Mouse (Mus musculus) naive thymus-derived CD4-positive, alpha-beta T cell, adult 2 months (primary cell): ENCODE results near the gene Acot4.
"Not testable (repeated sequence)": the region's sequence is repeated elsewhere in the genome, so short reads cannot be mapped to it uniquely, and the experiment has no call there.

ENCODE experiments used
- DNase-seq: peaks from one replicate; pipeline ENCODE4 v3.0.0-alpha.2; 2011; ENCODE audit warnings: low read depth

The Acot4 gene

GRCm38 (mm10) chr12:84030659-84031332, 7.4 kb upstream of the Acot4 start:
- DNase-seq = peak; percentile 87

GRCm38 (mm10) chr12:84032854-84033253, 5.3 kb upstream of the Acot4 start:
- no peak for DNase-seq

GRCm38 (mm10) chr12:84033302-84033701, 4.9 kb upstream of the Acot4 start:
- DNase-seq = not testable (repeated sequence)

GRCm38 (mm10) chr12:84034108-84034507, 4.1 kb upstream of the Acot4 start:
- no peak for DNase-seq

- not testable (repeated sequence) for DNase-seq
Measured at GRCm38 (mm10) chr12:84038691-84039111, 522 bp downstream of the Acot4 start, which contains the start of gene Gm49366. Gene Gm49366, plus strand, starts transcription at chr12:84038935.

GRCm38 (mm10) chr12:84042248-84042647, 4.1 kb downstream of the Acot4 start:
- no peak for DNase-seq

- DNase-seq = no peak
Measured at GRCm38 (mm10) chr12:84044045-84044444, 5.9 kb downstream of the Acot4 start.

GRCm38 (mm10) chr12:84046906-84047305, 8.7 kb downstream of the Acot4 start:
- no peak for DNase-seq

- not testable (repeated sequence) for DNase-seq
Measured at GRCm38 (mm10) chr12:84050744-84051143, 12.6 kb downstream of the Acot4 start.

- no peak for DNase-seq
Measured at GRCm38 (mm10) chr12:84051937-84052474, 13.8 kb downstream of the Acot4 start, which contains the start of gene Acot3. Gene Acot3, plus strand, starts transcription at chr12:84052144.

- DNase-seq = no peak
Measured at GRCm38 (mm10) chr12:84052609-84053008, 14.4 kb downstream of the Acot4 start.

GRCm38 (mm10) chr12:84053173-84053572, 15.0 kb downstream of the Acot4 start:
- DNase-seq = no peak

- DNase-seq = no peak
Measured at GRCm38 (mm10) chr12:84053679-84054391, 15.7 kb downstream of the Acot4 start.

- DNase-seq = peak; percentile 67
Measured at GRCm38 (mm10) chr12:84060946-84061345, 22.8 kb downstream of the Acot4 start.

- no peak for DNase-seq
Measured at GRCm38 (mm10) chr12:84062336-84062735, 24.2 kb downstream of the Acot4 start.

GRCm38 (mm10) chr12:84063228-84063627, 25.0 kb downstream of the Acot4 start:
- DNase-seq = no peak

GRCm38 (mm10) chr12:84063833-84064232, 25.7 kb downstream of the Acot4 start:
- no peak for DNase-seq

GRCm38 (mm10) chr12:84064621-84065020, 26.4 kb downstream of the Acot4 start:
- no peak for DNase-seq

- DNase-seq = no peak
Measured at GRCm38 (mm10) chr12:84067752-84068151, 29.6 kb downstream of the Acot4 start.

GRCm38 (mm10) chr12:84068296-84068695, 30.1 kb downstream of the Acot4 start:
- DNase-seq = no peak

- no peak for DNase-seq
Measured at GRCm38 (mm10) chr12:84068986-84069385, 30.8 kb downstream of the Acot4 start, which contains the start of gene Acot5. Gene Acot5, plus strand, starts transcription at chr12:84069325.

GRCm38 (mm10) chr12:84069582-84069981, 31.4 kb downstream of the Acot4 start:
- DNase-seq = not testable (repeated sequence)

- no peak for DNase-seq
Measured at GRCm38 (mm10) chr12:84071696-84072095, 33.5 kb downstream of the Acot4 start.
